Mouse (Mus musculus) ES-Bruce4 (cell line): ENCODE measurements at regions not wholly inside any gene's neighbourhood (a gene's known extent, or its start where the extent isn't known, plus 50 kb on each side); places are given as distances from the start of the nearest gene placed in this dataset.

Source experiments
- H3K27ac ChIP-seq: 2 replicates; pipeline ENCODE4 v1.5.1; 2012; ENCODE audit warnings: low read length, inconsistent platforms; ENCODE audit not compliant: insufficient read depth
- H3K27me3 ChIP-seq: 2 replicates; pipeline ENCODE4 v1.6.1; 2012; ENCODE audit warnings: mild to moderate bottlenecking, low read length, inconsistent platforms; ENCODE audit not compliant: control insufficient read depth, poor library complexity, insufficient read depth, severe bottlenecking
- H3K36me3 ChIP-seq: 2 replicates; pipeline ENCODE4 v1.6.1; 2012; ENCODE audit warnings: inconsistent platforms, mild to moderate bottlenecking, low read length, moderate library complexity; ENCODE audit not compliant: control insufficient read depth, poor library complexity, insufficient read depth, severe bottlenecking
- H3K4me1 ChIP-seq: one replicate; pipeline ENCODE4 v1.8.1; 2011; ENCODE audit warnings: low read length; ENCODE audit not compliant: control insufficient read depth, insufficient read depth
- H3K4me3 ChIP-seq: 2 replicates; pipeline ENCODE4 v1.5.1; 2011; ENCODE audit warnings: low read depth, mild to moderate bottlenecking, low read length
- H3K9ac ChIP-seq: 2 replicates; pipeline ENCODE4 v1.6.1; 2012; ENCODE audit warnings: low read depth, mild to moderate bottlenecking, inconsistent platforms; ENCODE audit not compliant: poor library complexity, severe bottlenecking
- H3K9me3 ChIP-seq: replicated peaks from 2 replicates; pipeline ENCODE4 v1.6.1; 2012; ENCODE audit warnings: mild to moderate bottlenecking, low read length, inconsistent platforms; ENCODE audit not compliant: control insufficient read depth, poor library complexity, insufficient read depth, severe bottlenecking
- CTCF ChIP-seq: IDR thresholded peaks from one replicate; pipeline ENCODE4 v1.8.1; 2011; ENCODE audit warnings: low read depth, low read length
- EP300 ChIP-seq: IDR thresholded peaks from 2 replicates; pipeline ENCODE4 v1.6.1; 2011; ENCODE audit warnings: low read depth, low read length; ENCODE audit not compliant: insufficient read depth
- POLR2A ChIP-seq: IDR thresholded peaks from one replicate; pipeline ENCODE4 v1.8.1; 2011; ENCODE audit warnings: low read length; ENCODE audit not compliant: insufficient read depth

DNA sequence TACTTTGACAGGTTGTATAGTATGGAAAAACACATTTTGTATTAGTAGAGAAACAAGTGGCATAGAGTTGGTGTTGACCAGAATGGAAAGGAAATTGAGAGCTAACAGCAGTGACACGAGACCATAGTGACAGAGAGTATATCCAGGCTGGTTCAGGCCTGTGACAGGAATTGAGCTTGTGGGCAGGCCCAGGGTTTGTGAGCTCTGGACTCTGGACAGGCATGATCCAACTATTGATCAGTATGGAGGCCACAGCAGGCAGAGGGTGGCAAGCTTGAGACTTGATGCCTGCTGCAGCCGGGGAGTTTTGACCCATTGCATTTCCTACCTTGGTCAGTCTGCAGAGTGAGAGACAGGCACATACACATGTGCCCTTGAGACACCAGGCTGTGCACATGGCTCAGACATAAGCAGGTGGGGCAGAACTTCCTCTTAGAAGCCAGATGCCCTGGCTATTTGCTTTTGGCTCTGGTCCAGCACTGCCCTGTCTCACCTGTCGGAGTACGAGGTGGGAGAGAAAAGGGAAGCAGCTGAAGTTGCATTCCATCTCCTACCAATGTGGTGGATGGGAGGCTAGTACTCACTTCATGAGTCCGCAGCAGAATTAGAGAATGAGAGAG lies 1006.2 kb upstream of the Cdh20 start:
- Histone ChIP-seq H3K4me1 (no peaks in the 10 kb centered on the region), H3K27ac (no peak overlapping the region), H3K9me3 (no peaks in the 10 kb centered on the region), H3K4me3 (no peak overlapping the region), H3K36me3 (no peaks in the 10 kb centered on the region), H3K27me3 (no peaks in the 10 kb centered on the region), H3K9ac (no peak overlapping the region)
- no peak for TF ChIP-seq CTCF
- TF ChIP-seq EP300: no peak

DNA sequence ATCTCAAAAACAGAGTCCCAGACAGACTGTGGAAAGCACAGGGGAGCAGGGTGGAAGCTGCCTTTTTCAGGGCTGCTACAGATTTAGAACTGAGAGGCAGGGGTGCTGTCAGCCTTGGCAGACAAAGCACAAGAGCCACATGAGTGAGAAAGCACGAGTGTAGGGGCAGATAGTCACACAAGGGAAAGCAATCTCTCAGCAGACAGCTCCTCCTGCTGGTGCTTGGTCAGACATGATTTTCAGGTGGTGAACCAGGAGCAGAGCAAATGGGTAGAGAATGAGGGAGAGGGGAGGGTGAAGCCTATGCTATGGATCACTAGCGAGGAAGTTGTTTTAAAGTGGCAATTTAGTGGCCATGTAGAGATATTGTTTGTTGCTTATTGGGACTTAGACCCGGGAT lies 1005.6 kb upstream of the Cdh20 start:
- H3K36me3 ChIP-seq: no peaks in the 10 kb centered on the region
- H3K27me3 ChIP-seq: no peaks in the 10 kb centered on the region
- H3K9ac ChIP-seq: no peak overlapping the region
- H3K9me3 ChIP-seq: no peaks in the 10 kb centered on the region
- no peaks in the 10 kb centered on the region for H3K4me1 ChIP-seq
- TF ChIP-seq POLR2A: no peak
- peak; percentile 48 for TF ChIP-seq CTCF
- H3K4me3 ChIP-seq: no peak overlapping the region
- no peak overlapping the region for H3K27ac ChIP-seq

DNA sequence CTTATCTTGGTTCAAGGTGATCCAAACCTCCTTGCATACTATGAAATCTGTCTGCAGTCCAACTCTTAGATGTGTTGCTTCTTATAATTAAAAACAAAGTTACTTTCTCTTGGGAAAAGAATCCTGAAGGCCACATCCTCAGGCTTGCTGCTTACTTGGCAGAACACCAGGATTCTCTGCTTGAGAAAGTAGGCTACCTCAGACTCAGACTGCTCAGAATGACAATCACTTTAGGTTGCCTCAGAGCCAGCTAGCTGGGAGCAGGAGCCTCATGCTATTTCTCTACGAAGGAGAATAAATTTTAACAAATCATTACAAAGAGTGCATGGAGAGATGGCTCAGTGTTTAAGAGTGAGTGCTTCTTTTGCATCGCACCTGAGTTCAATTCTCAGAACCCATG lies 1001.0 kb upstream of the Cdh20 start:
- no peak for TF ChIP-seq EP300
- TF ChIP-seq POLR2A: no peak
- no peak for TF ChIP-seq CTCF
- no peak overlapping the region for H3K9ac ChIP-seq
- H3K4me1 ChIP-seq: no peaks in the 10 kb centered on the region
- no peak overlapping the region for H3K27ac ChIP-seq
- H3K27me3 ChIP-seq: no peaks in the 10 kb centered on the region
- H3K9me3 ChIP-seq: no peaks in the 10 kb centered on the region
- H3K36me3 ChIP-seq: no peaks in the 10 kb centered on the region
- H3K4me3 ChIP-seq: no peak overlapping the region

DNA sequence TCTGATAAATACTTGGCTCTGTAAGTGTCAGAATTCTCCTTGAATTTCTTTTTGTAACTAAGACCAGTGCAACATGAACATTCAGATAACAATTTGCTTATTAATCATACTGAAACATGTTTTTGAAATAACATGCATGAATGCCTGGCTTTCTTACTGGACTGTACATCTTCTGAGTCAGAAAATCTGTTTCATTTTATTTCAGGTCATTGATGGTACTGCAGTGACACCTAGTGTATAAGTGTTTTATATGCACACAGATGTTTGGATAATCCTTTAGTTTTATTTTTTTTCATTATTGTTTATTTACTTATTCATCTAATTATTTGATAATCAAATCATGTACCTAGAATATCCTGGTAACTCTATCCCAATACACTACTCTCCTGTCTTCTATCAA lies 983.6 kb upstream of the Cdh20 start:
- no peak overlapping the region for H3K9ac ChIP-seq
- no peak overlapping the region for H3K27ac ChIP-seq
- no peaks in the 10 kb centered on the region for H3K36me3 ChIP-seq
- no peaks in the 10 kb centered on the region; the same call in 1 of the 2 replicates for H3K27me3 ChIP-seq
- TF ChIP-seq EP300 (no peak), POLR2A (no peak), CTCF (no peak)
- 0 out of 2 replicates have a peak, but pooled peaks cover 2% of the 10 kb centered on the region for H3K9me3 ChIP-seq
- H3K4me3 ChIP-seq: no peak overlapping the region
- H3K4me1 ChIP-seq: no peaks in the 10 kb centered on the region

DNA sequence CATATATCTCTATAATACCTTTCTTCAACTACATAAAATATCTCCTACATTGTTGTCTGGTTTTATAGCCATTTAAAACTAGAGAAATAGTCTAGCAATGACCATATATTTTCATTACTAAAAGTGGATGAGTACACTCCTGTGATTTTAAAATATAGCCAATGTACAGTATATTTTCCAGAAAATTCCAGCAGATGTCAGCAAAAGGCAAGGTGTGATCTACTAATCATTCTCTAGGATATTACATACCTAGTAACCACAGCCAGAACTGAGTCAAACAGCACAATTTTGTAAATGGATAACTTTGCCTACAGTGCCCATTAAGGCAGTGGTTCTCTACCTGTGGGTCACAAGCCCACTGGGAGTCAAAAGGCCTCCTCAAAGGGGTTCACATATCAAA lies 972.0 kb upstream of the Cdh20 start:
- Histone ChIP-seq H3K27me3 (no peaks in the 10 kb centered on the region), H3K4me3 (no peak overlapping the region), H3K9ac (no peak overlapping the region), H3K4me1 (no peaks in the 10 kb centered on the region), H3K36me3 (no peaks in the 10 kb centered on the region), H3K9me3 (no peaks in the 10 kb centered on the region; the same call in 1 of the 2 replicates), H3K27ac (no peak overlapping the region)
- TF ChIP-seq CTCF: no peak
- TF ChIP-seq EP300: no peak
- TF ChIP-seq POLR2A: no peak

DNA sequence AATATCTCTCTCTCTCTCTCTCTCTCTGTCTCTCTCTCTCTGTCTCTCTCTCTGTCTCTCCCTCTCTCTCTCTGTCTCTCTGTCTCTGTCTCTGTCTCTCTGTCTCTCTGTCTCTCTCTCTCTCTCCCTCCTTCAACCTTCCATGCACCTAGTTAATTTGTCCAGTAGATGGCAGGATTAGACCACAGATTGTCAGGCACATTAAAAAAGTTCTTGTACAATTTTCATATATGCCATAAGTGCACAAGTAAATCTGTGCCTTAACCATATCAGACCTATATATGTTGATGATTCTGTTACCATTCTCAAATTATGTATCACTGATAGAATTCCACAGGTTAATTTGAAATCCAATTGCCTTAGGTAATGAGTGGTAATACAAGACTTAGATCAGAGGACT lies 969.0 kb upstream of the Cdh20 start:
- no peak overlapping the region for H3K4me3 ChIP-seq
- no peaks in the 10 kb centered on the region for H3K27me3 ChIP-seq
- no peaks in the 10 kb centered on the region; the same call in 1 of the 2 replicates for H3K9me3 ChIP-seq
- no peaks in the 10 kb centered on the region for H3K36me3 ChIP-seq
- H3K27ac ChIP-seq: no peak overlapping the region
- H3K9ac ChIP-seq: no peak overlapping the region
- TF ChIP-seq EP300 (no peak), CTCF (no peak), POLR2A (no peak)
- H3K4me1 ChIP-seq: no peaks in the 10 kb centered on the region

DNA sequence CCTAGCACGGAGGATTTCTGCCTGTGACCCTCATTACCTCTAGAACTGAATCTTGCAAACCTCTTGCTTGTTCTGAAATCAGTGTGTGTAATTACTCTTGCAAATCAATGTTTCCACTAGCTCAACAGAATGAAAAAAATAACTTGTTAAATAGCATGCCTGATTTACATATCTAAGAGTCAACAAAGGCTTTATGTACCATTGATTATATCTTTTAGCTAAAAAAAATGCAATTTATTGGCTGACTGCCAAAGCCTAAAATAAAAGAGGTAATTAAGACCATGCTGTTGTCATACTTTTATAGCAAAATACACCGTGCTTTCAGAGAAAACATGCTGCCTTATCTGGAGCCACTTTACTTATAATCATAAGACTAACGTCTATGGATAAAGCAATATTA lies 950.4 kb upstream of the Cdh20 start:
- Histone ChIP-seq H3K4me1 (no peaks in the 10 kb centered on the region), H3K27ac (no peak overlapping the region), H3K9me3 (no peaks in the 10 kb centered on the region), H3K9ac (no peak overlapping the region), H3K4me3 (no peak overlapping the region), H3K36me3 (no peaks in the 10 kb centered on the region), H3K27me3 (no peaks in the 10 kb centered on the region)
- TF ChIP-seq POLR2A: no peak
- TF ChIP-seq EP300: no peak
- TF ChIP-seq CTCF: no peak
